Mouse (Mus musculus) lung, postnatal 0 days (tissue): ENCODE measurements around the gene Amt.

Experiments used
- CTCF ChIP-seq: IDR thresholded peaks from 2 replicates; pipeline ENCODE4 v1.5.1; 2016; ENCODE audit warnings: antibody characterized with exemption, mild to moderate bottlenecking
- EP300 ChIP-seq: IDR thresholded peaks from 2 replicates; pipeline ENCODE4 v1.6.1; 2016; ENCODE audit warnings: antibody characterized with exemption, mild to moderate bottlenecking, control low read depth

- TF ChIP-seq CTCF (no peak), EP300 (no peak)
Measured at GRCm38 (mm10) chr9:108325811-108326210, 29.2 kb downstream of the Amt start.
